Mouse (Mus musculus): Measurements from ENCODE around the gene Ldlrad2.

DNA sequence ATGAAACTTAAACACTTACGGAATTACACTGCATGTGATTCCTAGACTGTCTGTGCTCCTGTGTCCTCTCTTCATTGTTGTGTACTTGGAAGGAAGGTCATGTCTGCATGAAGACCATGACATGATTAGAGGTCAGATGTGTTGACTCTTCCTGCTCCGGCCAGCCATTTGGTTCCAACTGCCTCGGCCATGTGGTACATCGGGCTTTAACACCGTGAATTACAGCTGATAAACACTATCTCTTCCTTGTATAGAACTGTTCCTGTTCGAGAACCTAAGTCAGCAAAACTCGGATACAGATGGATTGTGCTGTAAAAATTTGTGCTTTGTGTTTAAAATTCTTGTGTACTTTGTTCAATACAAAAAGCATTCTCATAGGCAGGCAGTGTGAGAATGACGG is 48.5 kb upstream of the Ldlrad2 start:
- no peak for TF ChIP-seq POLR2A (IDR thresholded peaks at IDR 0.05; ENCODE audit: borderline replicate concordance, low read depth, low read length)
- no peak for TF ChIP-seq CTCF (IDR thresholded peaks at IDR 0.05; ENCODE audit: low read depth, low read length)

Measured in bone marrow macrophage, adult 2 months (primary cell).